Mouse (Mus musculus): ENCODE results near the gene Cerk. TPM values are rescaled to one million over a fixed set of nuclear protein-coding genes. Genes with fewer than 3 reads are reported as not detected.

The Cerk gene
- polyA plus RNA-seq (2015; fragmentation: Nextera tagmentation; extraction: Ambion mirVana), result 11.4 TPM in 2 replicates

- ATAC-seq (ENCODE audit: insufficient read depth, low FRiP score), result peak; percentile 30; the same call in 1 of the 2 replicates
- 3% methylated on average over 43 of the region's 43 CpGs for WGBS
- peaks cover 45% of the 10 kb centered on the region for H3K4me1 ChIP-seq (ENCODE audit: control insufficient read depth, insufficient read depth, low read length)
- peak within 1 kb of the TSS; percentile 82 for H3K4me2 ChIP-seq (ENCODE audit: low read depth, low read length)
- no peaks in the 10 kb centered on the region for H3K36me3 ChIP-seq (ENCODE audit: control insufficient read depth, insufficient read depth, low read length)
- H3K9ac ChIP-seq (ENCODE audit: low read length), result peak within 1 kb of the TSS; percentile 89
- H3K9me3 ChIP-seq (replicated peaks; ENCODE audit: control insufficient read depth, low read length), result no peaks in the 10 kb centered on the region
- no peaks in the 10 kb centered on the region for H3K27me3 ChIP-seq (ENCODE audit: control insufficient read depth, insufficient read depth, low read length)
- peak within 1 kb of the TSS; percentile 83 for H3K27ac ChIP-seq (ENCODE audit: low read length)
- peak within 1 kb of the TSS; percentile 72 for H3K4me3 ChIP-seq (replicated peaks; ENCODE audit: low read length)
Measured at GRCm38 (mm10) chr15:86185689-86186569, at the start of gene Cerk. Cerk (minus strand) TSS chr15:86186141.

GRCm38 (mm10) chr15:86234517-86235441 is 48.8 kb upstream of the Cerk start:
- no peak overlapping the region for H3K4me3 ChIP-seq (replicated peaks; ENCODE audit: low read length)
- ATAC-seq (ENCODE audit: insufficient read depth, low FRiP score), result no peak
- 82% methylated on average over 22 of the region's 22 CpGs for WGBS

GRCm38 (mm10) chr15:86234001-86234400 is 48.1 kb upstream of the Cerk start:
- ATAC-seq (ENCODE audit: insufficient read depth, low FRiP score), result no peak
- H3K27me3 ChIP-seq (ENCODE audit: control insufficient read depth, insufficient read depth, low read length), result no peaks in the 10 kb centered on the region
- H3K9ac ChIP-seq (ENCODE audit: low read length), result no peak overlapping the region
- H3K4me3 ChIP-seq (replicated peaks; ENCODE audit: low read length), result no peak overlapping the region
- 87% methylated on average over 5 of the region's 5 CpGs for WGBS
- H3K4me2 ChIP-seq (ENCODE audit: low read depth, low read length), result no peak overlapping the region
- no peaks in the 10 kb centered on the region for H3K36me3 ChIP-seq (ENCODE audit: control insufficient read depth, insufficient read depth, low read length)
- H3K27ac ChIP-seq (ENCODE audit: low read length), result no peak overlapping the region
- H3K4me1 ChIP-seq (ENCODE audit: control insufficient read depth, insufficient read depth, low read length), result no peaks in the 10 kb centered on the region
- H3K9me3 ChIP-seq (replicated peaks; ENCODE audit: control insufficient read depth, low read length), result no peaks in the 10 kb centered on the region

More at GRCm38 (mm10) chr15:86234517-86235441, 48.8 kb upstream of the Cerk start:
- Histone ChIP-seq H3K27me3 (ENCODE audit: control insufficient read depth, insufficient read depth, low read length) (no peaks in the 10 kb centered on the region), H3K9me3 (replicated peaks; ENCODE audit: control insufficient read depth, low read length) (no peaks in the 10 kb centered on the region), H3K9ac (ENCODE audit: low read length) (no peak overlapping the region), H3K27ac (ENCODE audit: low read length) (no peak overlapping the region), H3K4me1 (ENCODE audit: control insufficient read depth, insufficient read depth, low read length) (no peaks in the 10 kb centered on the region), H3K36me3 (ENCODE audit: control insufficient read depth, insufficient read depth, low read length) (no peaks in the 10 kb centered on the region), H3K4me2 (ENCODE audit: low read depth, low read length) (no peak overlapping the region)

- H3K9me3 ChIP-seq (replicated peaks; ENCODE audit: control insufficient read depth, low read length), result no peaks in the 10 kb centered on the region
- no peak for ATAC-seq (ENCODE audit: insufficient read depth, low FRiP score)
- 55% methylated on average over 7 of the region's 7 CpGs for WGBS
Measured at GRCm38 (mm10) chr15:86231831-86232512, 46.0 kb upstream of the Cerk start.

GRCm38 (mm10) chr15:86231170-86231569 is 45.2 kb upstream of the Cerk start:
- H3K9ac ChIP-seq (ENCODE audit: low read length), result no peak overlapping the region
- no peak overlapping the region for H3K4me3 ChIP-seq (replicated peaks; ENCODE audit: low read length)
- no peak overlapping the region for H3K4me2 ChIP-seq (ENCODE audit: low read depth, low read length)
- no peaks in the 10 kb centered on the region for H3K36me3 ChIP-seq (ENCODE audit: control insufficient read depth, insufficient read depth, low read length)
- H3K27ac ChIP-seq (ENCODE audit: low read length), result no peak overlapping the region
- H3K4me1 ChIP-seq (ENCODE audit: control insufficient read depth, insufficient read depth, low read length), result no peaks in the 10 kb centered on the region
- ATAC-seq (ENCODE audit: insufficient read depth, low FRiP score), result no peak
- H3K9me3 ChIP-seq (replicated peaks; ENCODE audit: control insufficient read depth, low read length), result no peaks in the 10 kb centered on the region
- no peaks in the 10 kb centered on the region for H3K27me3 ChIP-seq (ENCODE audit: control insufficient read depth, insufficient read depth, low read length)
- WGBS, result 94% methylated on average over 1 of the region's 1 CpGs

More at GRCm38 (mm10) chr15:86231831-86232512, 46.0 kb upstream of the Cerk start:
- H3K4me1 ChIP-seq (ENCODE audit: control insufficient read depth, insufficient read depth, low read length), result no peaks in the 10 kb centered on the region
- no peak overlapping the region for H3K9ac ChIP-seq (ENCODE audit: low read length)
- no peaks in the 10 kb centered on the region for H3K27me3 ChIP-seq (ENCODE audit: control insufficient read depth, insufficient read depth, low read length)
- no peak overlapping the region for H3K27ac ChIP-seq (ENCODE audit: low read length)
- H3K4me3 ChIP-seq (replicated peaks; ENCODE audit: low read length), result no peak overlapping the region
- no peaks in the 10 kb centered on the region for H3K36me3 ChIP-seq (ENCODE audit: control insufficient read depth, insufficient read depth, low read length)
- H3K4me2 ChIP-seq (ENCODE audit: low read depth, low read length), result no peak overlapping the region

- no peaks in the 10 kb centered on the region for H3K27me3 ChIP-seq (ENCODE audit: control insufficient read depth, insufficient read depth, low read length)
- no peak for ATAC-seq (ENCODE audit: insufficient read depth, low FRiP score)
- H3K27ac ChIP-seq (ENCODE audit: low read length), result no peak overlapping the region
- no peak overlapping the region for H3K4me3 ChIP-seq (replicated peaks; ENCODE audit: low read length)
- no peaks in the 10 kb centered on the region for H3K36me3 ChIP-seq (ENCODE audit: control insufficient read depth, insufficient read depth, low read length)
- WGBS, result 66% methylated on average over 11 of the region's 11 CpGs
- H3K4me1 ChIP-seq (ENCODE audit: control insufficient read depth, insufficient read depth, low read length), result no peaks in the 10 kb centered on the region
- H3K4me2 ChIP-seq (ENCODE audit: low read depth, low read length), result no peak overlapping the region
- no peaks in the 10 kb centered on the region for H3K9me3 ChIP-seq (replicated peaks; ENCODE audit: control insufficient read depth, low read length)
- H3K9ac ChIP-seq (ENCODE audit: low read length), result no peak overlapping the region
Measured at GRCm38 (mm10) chr15:86229623-86230022, 43.7 kb upstream of the Cerk start.

- H3K27ac ChIP-seq (ENCODE audit: low read length), result no peak overlapping the region
- no peak overlapping the region for H3K4me2 ChIP-seq (ENCODE audit: low read depth, low read length)
- ATAC-seq (ENCODE audit: insufficient read depth, low FRiP score), result no peak
- 83% methylated on average over 8 of the region's 8 CpGs for WGBS
- no peaks in the 10 kb centered on the region for H3K27me3 ChIP-seq (ENCODE audit: control insufficient read depth, insufficient read depth, low read length)
- no peaks in the 10 kb centered on the region for H3K9me3 ChIP-seq (replicated peaks; ENCODE audit: control insufficient read depth, low read length)
- no peak overlapping the region for H3K4me3 ChIP-seq (replicated peaks; ENCODE audit: low read length)
- no peak overlapping the region for H3K9ac ChIP-seq (ENCODE audit: low read length)
- H3K36me3 ChIP-seq (ENCODE audit: control insufficient read depth, insufficient read depth, low read length), result no peaks in the 10 kb centered on the region
- H3K4me1 ChIP-seq (ENCODE audit: control insufficient read depth, insufficient read depth, low read length), result no peaks in the 10 kb centered on the region
Measured at GRCm38 (mm10) chr15:86229088-86229487, 43.1 kb upstream of the Cerk start.

- H3K27ac ChIP-seq (ENCODE audit: low read length), result no peak overlapping the region
- no peaks in the 10 kb centered on the region for H3K27me3 ChIP-seq (ENCODE audit: control insufficient read depth, insufficient read depth, low read length)
- ATAC-seq (ENCODE audit: insufficient read depth, low FRiP score), result no peak; the same call in 1 of the 2 replicates
- H3K4me2 ChIP-seq (ENCODE audit: low read depth, low read length), result no peak overlapping the region
- no peaks in the 10 kb centered on the region for H3K36me3 ChIP-seq (ENCODE audit: control insufficient read depth, insufficient read depth, low read length)
- WGBS, result 41% methylated on average over 3 of the region's 3 CpGs
- no peak overlapping the region for H3K9ac ChIP-seq (ENCODE audit: low read length)
- H3K4me3 ChIP-seq (replicated peaks; ENCODE audit: low read length), result no peak overlapping the region
- no peaks in the 10 kb centered on the region for H3K4me1 ChIP-seq (ENCODE audit: control insufficient read depth, insufficient read depth, low read length)
- H3K9me3 ChIP-seq (replicated peaks; ENCODE audit: control insufficient read depth, low read length), result no peaks in the 10 kb centered on the region
Measured at GRCm38 (mm10) chr15:86228186-86228585, 42.2 kb upstream of the Cerk start.
